Mouse (Mus musculus) mature B cell (primary cell): ENCODE measurements around the gene Pja2.
"Not testable (repeated sequence)": the region's sequence is repeated elsewhere in the genome, so short reads cannot be mapped to it uniquely, and the experiment has no call there.

Experiments
- in situ Hi-C: fragments of 300-500 bp; cut with MboI; formaldehyde crosslinking; loops from 2 replicates; pipeline ENCODE4 v1.14.3; 2019

The Pja2 gene

GRCm38 (mm10) chr17:64331898-64332769, at the start of gene Pja2:
Gene Pja2 (minus strand): TSS chr17:64331916.
- in situ Hi-C loops, result loop anchor here (25.0 kb wide), 1 partner anchor 255 kb away; no protein-coding TSS in a partner anchor

- in situ Hi-C loops, result no loop called here
These were observed 43.6 kb upstream of the Pja2 start for GRCm38 (mm10) chr17:64375327-64375726.

GRCm38 (mm10) chr17:64363694-64364093, 32.0 kb upstream of the Pja2 start:
- in situ Hi-C loops, result no loop called here

- in situ Hi-C loops, result no loop called here
These were observed 30.9 kb upstream of the Pja2 start for GRCm38 (mm10) chr17:64362570-64362969.

GRCm38 (mm10) chr17:64361911-64362425, 30.3 kb upstream of the Pja2 start:
- in situ Hi-C loops, result no loop called here

- in situ Hi-C loops, result no loop called here
These were observed 22.2 kb upstream of the Pja2 start for GRCm38 (mm10) chr17:64353940-64354339.

- in situ Hi-C loops, result loop anchor here (25.0 kb wide), 1 partner anchor 241 kb away; no protein-coding TSS in a partner anchor
These were observed 14.4 kb upstream of the Pja2 start for GRCm38 (mm10) chr17:64346135-64346534.

GRCm38 (mm10) chr17:64344576-64345172, 13.0 kb upstream of the Pja2 start:
- in situ Hi-C loops, result loop anchor here (25.0 kb wide), 1 partner anchor 243 kb away; no protein-coding TSS in a partner anchor

- in situ Hi-C loops, result loop anchor here (25.0 kb wide), 1 partner anchor 246 kb away; no protein-coding TSS in a partner anchor
These were observed 10.0 kb upstream of the Pja2 start for GRCm38 (mm10) chr17:64341698-64342097.

- in situ Hi-C loops, result loop anchor here (25.0 kb wide), 1 partner anchor 248 kb away; no protein-coding TSS in a partner anchor
These were observed 8.0 kb upstream of the Pja2 start for GRCm38 (mm10) chr17:64339752-64340151.

- in situ Hi-C loops, result loop anchor here (25.0 kb wide), 1 partner anchor 250 kb away; no protein-coding TSS in a partner anchor
These were observed 5.5 kb upstream of the Pja2 start for GRCm38 (mm10) chr17:64337220-64337619.

GRCm38 (mm10) chr17:64333956-64334355, 2.2 kb upstream of the Pja2 start:
- in situ Hi-C loops, result loop anchor here (25.0 kb wide), 1 partner anchor 253 kb away; no protein-coding TSS in a partner anchor

- in situ Hi-C loops, result loop anchor here (25.0 kb wide), 1 partner anchor 255 kb away; no protein-coding TSS in a partner anchor
These were observed 1.0 kb upstream of the Pja2 start for GRCm38 (mm10) chr17:64332770-64333096.

GRCm38 (mm10) chr17:64331291-64331897, 322 bp downstream of the Pja2 start:
- in situ Hi-C loops, result loop anchor here (25.0 kb wide), 1 partner anchor 256 kb away; no protein-coding TSS in a partner anchor

GRCm38 (mm10) chr17:64330885-64331284, 831 bp downstream of the Pja2 start:
- in situ Hi-C loops, result loop anchor here (25.0 kb wide), 1 partner anchor 256 kb away; no protein-coding TSS in a partner anchor

- in situ Hi-C loops, result no loop called here
These were observed 7.2 kb downstream of the Pja2 start for GRCm38 (mm10) chr17:64324556-64324955.

- in situ Hi-C loops, result no loop called here
These were observed 16.3 kb downstream of the Pja2 start for GRCm38 (mm10) chr17:64315428-64315827.

- in situ Hi-C loops, result not testable (repeated sequence)
These were observed 17.2 kb downstream of the Pja2 start for GRCm38 (mm10) chr17:64314523-64314922.

GRCm38 (mm10) chr17:64297628-64298027, 34.1 kb downstream of the Pja2 start:
- in situ Hi-C loops, result no loop called here

GRCm38 (mm10) chr17:64292740-64293139, 39.0 kb downstream of the Pja2 start:
- in situ Hi-C loops, result no loop called here

GRCm38 (mm10) chr17:64289684-64290083, 42.0 kb downstream of the Pja2 start:
- in situ Hi-C loops, result no loop called here

- in situ Hi-C loops, result no loop called here
These were observed 43.7 kb downstream of the Pja2 start for GRCm38 (mm10) chr17:64288000-64288399.
